Mouse (Mus musculus): ENCODE measurements around the gene Poln. TPM values are rescaled to one million over a fixed set of nuclear protein-coding genes. Genes with fewer than 3 reads are reported as not detected.

Poln gene
- polyA plus RNA-seq, 1 experiment, result 1.5 TPM

DNA sequence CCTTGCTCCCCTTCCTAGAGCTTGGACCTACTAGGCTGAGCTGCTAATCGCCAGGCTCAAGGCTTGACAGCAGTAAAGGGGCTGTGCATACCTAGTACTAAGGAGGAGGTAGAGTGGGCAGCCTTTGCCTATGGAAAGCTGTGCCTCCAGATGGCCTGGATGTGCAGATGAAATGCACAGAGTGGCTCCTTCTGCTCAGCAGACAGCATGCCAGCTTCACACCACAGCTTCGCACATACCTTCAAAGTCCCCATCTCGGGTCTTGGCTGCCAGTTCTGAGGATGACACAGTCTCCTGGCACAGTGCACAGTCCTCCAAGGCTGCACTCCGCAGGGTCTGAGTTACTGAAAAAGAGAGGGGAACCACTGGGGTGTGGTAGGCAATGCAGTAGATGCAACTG lies 28.0 kb upstream of the Poln start:
- no peak for TF ChIP-seq EP300 (IDR thresholded peaks at IDR 0.05; ENCODE audit: insufficient read depth, low read depth, low read length)
- TF ChIP-seq CTCF (IDR thresholded peaks at IDR 0.05; ENCODE audit: low read depth, low read length), result no peak
- no peak for TF ChIP-seq POLR2A (IDR thresholded peaks at IDR 0.05; ENCODE audit: insufficient read depth, low read length)
- no peaks in the 10 kb centered on the region for H3K36me3 ChIP-seq (ENCODE audit: control insufficient read depth, insufficient read depth, low read length, poor library complexity, severe bottlenecking)
- no peaks in the 10 kb centered on the region for H3K4me1 ChIP-seq (ENCODE audit: control insufficient read depth, insufficient read depth, low read length)

DNA sequence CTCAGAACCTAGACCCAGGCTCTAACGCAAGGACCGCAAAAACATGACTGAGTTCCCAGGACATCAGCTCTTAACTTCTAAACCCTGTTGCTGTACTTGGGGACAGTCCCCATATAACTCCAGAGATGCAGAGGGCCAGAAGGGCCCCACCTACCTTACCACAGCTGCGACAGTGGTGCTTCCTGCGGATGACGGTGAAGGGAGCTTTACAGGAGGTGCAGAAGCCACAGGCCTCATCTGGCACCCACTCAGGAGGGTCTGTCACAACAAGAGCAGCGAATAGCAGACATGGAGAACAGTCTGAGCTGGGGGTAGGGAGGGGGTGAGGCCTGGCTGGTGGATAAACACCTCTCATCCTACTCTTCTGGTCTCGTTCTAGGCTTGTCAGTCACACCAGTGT lies 27.2 kb upstream of the Poln start:
- Histone ChIP-seq H3K4me3 (ENCODE audit: low read depth, low read length) (no peak overlapping the region), H3K27me3 (ENCODE audit: control insufficient read depth, insufficient read depth, low read length, poor library complexity, severe bottlenecking) (no peaks in the 10 kb centered on the region), H3K27ac (ENCODE audit: insufficient read depth, low read length) (no peak overlapping the region), H3K9ac (ENCODE audit: low read depth, poor library complexity, severe bottlenecking) (no peak overlapping the region), H3K36me3 (ENCODE audit: control insufficient read depth, insufficient read depth, low read length, poor library complexity, severe bottlenecking) (no peaks in the 10 kb centered on the region), H3K9me3 (replicated peaks; ENCODE audit: control insufficient read depth, insufficient read depth, low read length, poor library complexity, severe bottlenecking) (no peaks in the 10 kb centered on the region), H3K4me1 (ENCODE audit: control insufficient read depth, insufficient read depth, low read length) (no peaks in the 10 kb centered on the region)
- TF ChIP-seq EP300 (IDR thresholded peaks at IDR 0.05; ENCODE audit: insufficient read depth, low read depth, low read length) (no peak), POLR2A (IDR thresholded peaks at IDR 0.05; ENCODE audit: insufficient read depth, low read length) (no peak), CTCF (IDR thresholded peaks at IDR 0.05; ENCODE audit: low read depth, low read length) (no peak)

More for the DNA sequence above, 28.0 kb upstream of the Poln start:
- no peak overlapping the region for H3K27ac ChIP-seq (ENCODE audit: insufficient read depth, low read length)
- H3K9me3 ChIP-seq (replicated peaks; ENCODE audit: control insufficient read depth, insufficient read depth, low read length, poor library complexity, severe bottlenecking), result no peaks in the 10 kb centered on the region
- H3K27me3 ChIP-seq (ENCODE audit: control insufficient read depth, insufficient read depth, low read length, poor library complexity, severe bottlenecking), result no peaks in the 10 kb centered on the region
- H3K4me3 ChIP-seq (ENCODE audit: low read depth, low read length), result no peak overlapping the region
- H3K9ac ChIP-seq (ENCODE audit: low read depth, poor library complexity, severe bottlenecking), result no peak overlapping the region

DNA sequence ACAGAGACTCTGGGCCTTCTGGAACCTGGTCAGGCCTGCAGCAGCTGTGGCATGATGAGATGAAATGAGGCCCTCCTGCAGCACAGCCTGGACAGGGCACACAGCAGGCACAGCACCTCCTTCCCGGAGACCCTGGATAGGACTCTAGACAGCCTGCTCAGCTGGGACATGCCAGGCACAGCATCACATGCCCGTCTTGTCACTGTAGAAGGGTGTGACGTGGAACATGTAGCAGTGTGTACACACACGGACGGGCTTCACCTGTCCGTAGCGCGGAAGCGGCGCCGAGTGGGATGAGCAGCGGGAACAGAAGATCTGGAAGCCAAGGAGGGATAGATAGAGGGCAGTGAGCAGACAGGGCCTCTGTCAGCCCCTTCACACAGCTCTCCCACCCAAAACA lies 26.5 kb upstream of the Poln start:
- Histone ChIP-seq H3K4me3 (ENCODE audit: low read depth, low read length) (no peak overlapping the region), H3K9me3 (replicated peaks; ENCODE audit: control insufficient read depth, insufficient read depth, low read length, poor library complexity, severe bottlenecking) (no peaks in the 10 kb centered on the region), H3K9ac (ENCODE audit: low read depth, poor library complexity, severe bottlenecking) (no peak overlapping the region), H3K36me3 (ENCODE audit: control insufficient read depth, insufficient read depth, low read length, poor library complexity, severe bottlenecking) (no peaks in the 10 kb centered on the region), H3K4me1 (ENCODE audit: control insufficient read depth, insufficient read depth, low read length) (no peaks in the 10 kb centered on the region), H3K27me3 (ENCODE audit: control insufficient read depth, insufficient read depth, low read length, poor library complexity, severe bottlenecking) (no peaks in the 10 kb centered on the region), H3K27ac (ENCODE audit: insufficient read depth, low read length) (no peak overlapping the region)
- TF ChIP-seq POLR2A (IDR thresholded peaks at IDR 0.05; ENCODE audit: insufficient read depth, low read length) (no peak), EP300 (IDR thresholded peaks at IDR 0.05; ENCODE audit: insufficient read depth, low read depth, low read length) (no peak), CTCF (IDR thresholded peaks at IDR 0.05; ENCODE audit: low read depth, low read length) (no peak)

DNA sequence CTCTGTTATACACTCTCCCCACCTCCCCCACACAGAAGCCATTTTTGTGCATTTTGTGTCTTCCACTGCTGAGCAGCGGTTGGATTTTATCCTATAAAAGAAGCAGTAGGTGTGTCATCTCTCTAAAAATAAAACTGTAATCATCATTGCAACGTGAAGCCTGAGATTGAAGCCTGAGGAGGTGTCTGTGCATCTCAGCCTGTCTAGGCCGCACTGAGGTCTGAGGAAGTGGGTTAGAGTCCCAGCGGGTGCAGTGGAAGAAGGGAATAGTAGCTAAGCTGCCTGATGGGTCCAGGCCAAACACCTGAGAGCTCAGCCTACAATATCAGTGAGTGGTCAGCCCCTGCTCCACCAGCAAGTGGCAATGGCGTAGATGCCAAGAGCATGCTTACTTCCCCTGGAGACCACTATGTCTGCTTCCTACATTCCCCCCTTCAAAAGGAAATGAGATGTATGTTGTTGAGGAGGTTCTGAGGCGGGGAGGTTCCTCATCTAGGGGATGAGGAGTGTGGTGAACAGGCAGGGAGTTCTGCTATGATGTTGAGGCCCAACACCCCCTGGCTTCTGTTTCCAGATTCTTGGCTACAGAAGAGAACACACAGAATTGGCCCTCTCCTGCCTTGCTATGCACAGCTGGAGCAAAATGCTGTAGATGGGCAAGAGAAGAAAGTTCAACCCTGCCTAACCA lies 25.9 kb upstream of the Poln start:
- Histone ChIP-seq H3K4me3 (ENCODE audit: low read depth, low read length) (no peak overlapping the region), H3K9me3 (replicated peaks; ENCODE audit: control insufficient read depth, insufficient read depth, low read length, poor library complexity, severe bottlenecking) (no peaks in the 10 kb centered on the region), H3K27ac (ENCODE audit: insufficient read depth, low read length) (no peak overlapping the region), H3K9ac (ENCODE audit: low read depth, poor library complexity, severe bottlenecking) (no peak overlapping the region), H3K4me1 (ENCODE audit: control insufficient read depth, insufficient read depth, low read length) (no peaks in the 10 kb centered on the region), H3K27me3 (ENCODE audit: control insufficient read depth, insufficient read depth, low read length, poor library complexity, severe bottlenecking) (no peaks in the 10 kb centered on the region), H3K36me3 (ENCODE audit: control insufficient read depth, insufficient read depth, low read length, poor library complexity, severe bottlenecking) (no peaks in the 10 kb centered on the region)
- TF ChIP-seq CTCF (IDR thresholded peaks at IDR 0.05; ENCODE audit: low read depth, low read length) (no peak), POLR2A (IDR thresholded peaks at IDR 0.05; ENCODE audit: insufficient read depth, low read length) (no peak), EP300 (IDR thresholded peaks at IDR 0.05; ENCODE audit: insufficient read depth, low read depth, low read length) (no peak)

DNA sequence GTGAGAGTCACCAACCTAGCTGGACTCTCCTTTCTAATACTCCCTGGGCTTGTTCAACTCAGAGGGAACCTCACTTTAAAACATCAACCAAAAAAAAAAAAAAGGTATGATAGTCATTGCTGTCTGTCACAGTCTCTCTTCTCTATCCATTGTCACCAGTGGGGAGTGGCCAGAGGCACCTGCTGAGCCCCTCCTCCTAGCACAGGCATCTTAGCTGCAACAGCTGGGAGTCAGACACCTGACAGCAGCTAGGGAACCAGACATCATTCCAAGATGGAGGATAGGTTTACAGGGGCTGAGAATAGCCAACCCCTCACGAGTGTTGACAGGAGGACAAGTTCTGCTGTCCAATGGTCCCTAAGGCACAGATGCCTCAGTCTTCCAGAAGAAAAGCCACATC lies 25.2 kb upstream of the Poln start:
- Histone ChIP-seq H3K36me3 (ENCODE audit: control insufficient read depth, insufficient read depth, low read length, poor library complexity, severe bottlenecking) (no peaks in the 10 kb centered on the region), H3K27ac (ENCODE audit: insufficient read depth, low read length) (no peak overlapping the region), H3K27me3 (ENCODE audit: control insufficient read depth, insufficient read depth, low read length, poor library complexity, severe bottlenecking) (no peaks in the 10 kb centered on the region), H3K4me3 (ENCODE audit: low read depth, low read length) (no peak overlapping the region), H3K4me1 (ENCODE audit: control insufficient read depth, insufficient read depth, low read length) (no peaks in the 10 kb centered on the region), H3K9me3 (replicated peaks; ENCODE audit: control insufficient read depth, insufficient read depth, low read length, poor library complexity, severe bottlenecking) (no peaks in the 10 kb centered on the region), H3K9ac (ENCODE audit: low read depth, poor library complexity, severe bottlenecking) (no peak overlapping the region)
- TF ChIP-seq POLR2A (IDR thresholded peaks at IDR 0.05; ENCODE audit: insufficient read depth, low read length) (no peak), CTCF (IDR thresholded peaks at IDR 0.05; ENCODE audit: low read depth, low read length) (no peak), EP300 (IDR thresholded peaks at IDR 0.05; ENCODE audit: insufficient read depth, low read depth, low read length) (no peak)

DNA sequence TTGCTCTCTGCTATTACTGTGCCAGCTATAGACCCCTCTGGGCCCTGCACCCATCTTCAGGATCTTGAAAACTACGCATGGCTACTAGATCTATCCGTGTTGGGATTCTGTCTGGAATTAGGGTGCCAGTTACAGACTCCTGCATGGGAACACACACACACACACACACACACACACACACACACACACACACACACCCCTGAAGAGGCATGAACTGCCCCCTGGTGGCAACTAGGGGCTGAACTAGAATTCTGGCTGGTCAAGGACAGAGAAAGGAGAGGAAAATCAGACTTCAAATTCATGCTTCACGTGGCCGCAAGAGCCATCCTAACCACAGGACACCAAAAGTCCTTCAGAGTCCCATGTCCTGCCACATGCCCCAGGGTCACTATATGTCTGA lies 22.6 kb upstream of the Poln start:
- Histone ChIP-seq H3K9me3 (replicated peaks; ENCODE audit: control insufficient read depth, insufficient read depth, low read length, poor library complexity, severe bottlenecking) (no peaks in the 10 kb centered on the region), H3K4me3 (ENCODE audit: low read depth, low read length) (no peak overlapping the region), H3K27ac (ENCODE audit: insufficient read depth, low read length) (no peak overlapping the region), H3K36me3 (ENCODE audit: control insufficient read depth, insufficient read depth, low read length, poor library complexity, severe bottlenecking) (no peaks in the 10 kb centered on the region), H3K4me1 (ENCODE audit: control insufficient read depth, insufficient read depth, low read length) (no peaks in the 10 kb centered on the region), H3K9ac (ENCODE audit: low read depth, poor library complexity, severe bottlenecking) (no peak overlapping the region), H3K27me3 (ENCODE audit: control insufficient read depth, insufficient read depth, low read length, poor library complexity, severe bottlenecking) (no peaks in the 10 kb centered on the region)
- TF ChIP-seq EP300 (IDR thresholded peaks at IDR 0.05; ENCODE audit: insufficient read depth, low read depth, low read length) (no peak), CTCF (IDR thresholded peaks at IDR 0.05; ENCODE audit: low read depth, low read length) (peak; percentile 24)
